Mouse (Mus musculus) MEL (cell line): ENCODE measurements around the gene Eml6.

Experiments
- CTCF ChIP-seq, 3 experiments: IDR thresholded peaks in 2 of 3; conservative IDR thresholded peaks in 1 of 3; 2 replicates each; pipeline ENCODE4 v1.5.1; 2011 to 2012; ENCODE audit warnings: low read length in 3 of 3, low read depth in 2 of 3, mild to moderate bottlenecking in 2 of 3, improper control_type of control experiment in 1 of 3, inconsistent platforms in 1 of 3, mixed read lengths in 1 of 3, moderate library complexity in 1 of 3; ENCODE audit not compliant: control insufficient read depth in 1 of 3, insufficient read depth in 1 of 3, poor library complexity in 1 of 3, severe bottlenecking in 1 of 3
- E2F4 ChIP-seq: IDR thresholded peaks from 2 replicates; pipeline ENCODE4 v1.6.1; 2011; ENCODE audit warnings: low read depth, low read length, improper control_type of control experiment, borderline replicate concordance
- POLR2A ChIP-seq, 2 experiments: IDR thresholded peaks; 2 replicates each; pipeline ENCODE4 v1.6.1; 2011 to 2012; ENCODE audit warnings: low read length in 2 of 2, mild to moderate bottlenecking in 2 of 2, control low read depth in 1 of 2, improper control_type of control experiment in 1 of 2, low read depth in 1 of 2, moderate library complexity in 1 of 2; ENCODE audit not compliant: control insufficient read depth in 1 of 2, insufficient read depth in 1 of 2, poor library complexity in 1 of 2
- TAL1 ChIP-seq: IDR thresholded peaks from 2 replicates; pipeline ENCODE4 v1.6.1; 2012; ENCODE audit warnings: mild to moderate bottlenecking, inconsistent platforms, low read length, moderate library complexity, mixed read lengths
- TBP ChIP-seq: IDR thresholded peaks from 2 replicates; pipeline ENCODE4 v1.8.0; 2011; ENCODE audit warnings: low read depth, low read length, improper control_type of control experiment

- TF ChIP-seq CTCF (IDR thresholded peaks at IDR 0.05 in 2 of 3, conservative IDR thresholded peaks at IDR 0.05 in 1 of 3; ENCODE audit: control insufficient read depth in 1 of 3, insufficient read depth in 1 of 3, low read depth in 2 of 3, low read length in 3 of 3, poor library complexity in 1 of 3, severe bottlenecking in 1 of 3) (no peak), E2F4 (no peak), POLR2A (IDR thresholded peaks at IDR 0.05; ENCODE audit: control insufficient read depth in 1 of 2, insufficient read depth in 1 of 2, low read depth in 1 of 2, low read length in 2 of 2, poor library complexity in 1 of 2) (no peak), TBP (no peak), TAL1 (no peak)
These were observed 260.8 kb downstream of the Eml6 start for GRCm38 (mm10) chr11:29765063-29765462.
